Mouse (Mus musculus) mesoderm, embryonic 11.5 days (tissue): ENCODE results near the gene Atp11c.
A peak's percentile ranks its signal among the peaks of the same experiment; 100 is the strongest.

ENCODE experiments used
- DNase-seq: peaks from one replicate; pipeline ENCODE4 v3.0.0-alpha.2; 2012; ENCODE audit warnings: low read depth, low spot score

Atp11c gene

GRCm38 (mm10) chrX:60592598-60592997 is at the start of gene Atp11c:
Atp11c (minus strand) TSS chrX:60592698.
- DNase-seq: no peak

DNA sequence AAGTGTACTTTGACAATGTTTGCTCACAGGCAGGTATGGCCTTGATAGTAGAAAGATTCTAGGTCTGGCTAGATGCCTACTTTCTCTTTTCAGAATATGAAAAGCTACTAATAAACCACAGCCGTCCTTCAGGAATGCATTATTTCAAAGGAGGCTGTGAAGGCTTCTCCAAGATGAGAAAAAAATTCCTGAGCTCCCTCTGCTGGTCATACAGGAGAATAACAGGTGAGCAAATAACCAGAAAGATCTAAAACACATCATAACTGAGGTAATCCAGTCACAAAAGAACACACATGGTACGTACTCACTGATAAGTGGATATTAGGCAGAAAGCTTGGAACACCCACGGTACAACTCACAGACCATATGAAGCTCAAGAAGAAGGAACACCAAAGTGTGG is 16.7 kb upstream of the Atp11c start:
- peak; percentile 37 for DNase-seq

DNA sequence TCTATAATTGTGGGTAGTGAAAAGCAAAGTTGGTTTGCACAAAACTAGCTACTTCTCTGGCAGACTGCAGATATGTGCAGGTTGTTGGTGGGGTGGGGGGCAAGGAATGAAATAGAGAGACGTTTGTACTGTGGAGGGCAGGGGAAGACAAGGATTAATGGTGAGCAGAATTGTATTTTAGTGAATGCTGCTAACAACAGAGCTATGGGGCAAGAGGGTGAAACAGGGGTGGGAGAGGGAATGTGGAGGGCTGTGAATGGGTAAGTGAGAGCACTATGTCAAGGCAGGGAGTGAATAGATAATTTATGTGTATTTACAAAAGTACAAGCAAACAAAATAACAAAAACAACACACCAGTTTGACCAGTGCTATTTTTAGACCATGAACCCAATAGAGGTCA is 22.0 kb downstream of the Atp11c start:
- DNase-seq: no peak

DNA sequence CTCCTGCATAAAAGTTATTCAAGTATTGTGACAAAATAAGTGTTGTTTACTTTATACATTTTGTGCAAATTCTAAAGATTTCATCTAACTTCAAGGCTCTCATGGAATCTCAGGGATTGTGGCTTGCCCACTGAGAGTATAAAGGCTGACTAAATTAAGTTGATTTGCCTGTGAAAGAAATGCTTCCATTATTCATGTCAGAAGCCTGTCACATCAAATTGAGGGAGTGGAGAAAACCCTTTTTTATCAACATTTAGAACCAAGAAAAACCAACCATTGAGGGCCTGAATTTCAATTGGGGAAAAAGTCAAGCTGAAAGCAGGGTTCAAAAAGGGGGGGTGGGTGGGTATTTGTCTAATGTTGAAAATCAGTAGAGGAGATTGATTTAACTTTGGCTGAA is 23.5 kb downstream of the Atp11c start:
- DNase-seq: no peak

DNA sequence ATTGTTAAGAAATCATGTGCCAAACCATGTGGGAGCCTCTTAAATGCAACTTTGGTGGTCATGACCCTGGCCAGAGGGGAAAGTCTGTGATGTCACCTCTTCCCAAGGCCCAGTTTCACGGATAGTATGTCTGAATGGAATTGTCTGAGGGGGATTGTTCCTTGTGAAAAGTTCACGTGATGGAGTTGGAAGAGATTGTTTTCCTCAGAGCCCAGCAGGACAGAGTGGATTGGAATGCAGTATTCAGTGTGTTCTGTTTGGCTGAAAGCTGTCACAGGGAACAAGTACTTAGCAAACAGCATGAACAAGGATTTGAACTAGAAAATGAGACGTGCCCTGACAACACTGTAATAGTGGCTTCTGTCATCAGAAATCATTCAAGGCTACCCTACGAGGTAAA is 37.3 kb downstream of the Atp11c start:
- DNase-seq: no peak

- peak; percentile 43 for DNase-seq
Measured at GRCm38 (mm10) chrX:60547444-60548304, 44.8 kb downstream of the Atp11c start.

DNA sequence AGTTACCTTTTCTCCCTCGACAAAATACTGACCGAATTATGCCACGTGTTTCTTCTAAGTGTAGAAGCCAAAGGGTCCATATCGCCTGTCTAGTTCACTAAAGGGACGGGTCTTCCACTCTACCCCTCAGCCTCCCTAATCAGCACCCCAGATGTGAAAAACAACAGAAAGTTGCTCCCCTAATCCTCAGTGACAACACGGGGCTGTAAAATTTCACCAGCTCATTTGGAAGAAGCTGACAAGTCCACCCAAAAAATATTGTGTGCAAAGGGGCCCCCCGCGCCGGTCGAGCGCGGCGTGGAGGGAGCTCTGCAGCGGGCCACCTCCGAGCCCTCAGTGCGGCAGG is 45.4 kb downstream of the Atp11c start:
- DNase-seq: no peak

DNA sequence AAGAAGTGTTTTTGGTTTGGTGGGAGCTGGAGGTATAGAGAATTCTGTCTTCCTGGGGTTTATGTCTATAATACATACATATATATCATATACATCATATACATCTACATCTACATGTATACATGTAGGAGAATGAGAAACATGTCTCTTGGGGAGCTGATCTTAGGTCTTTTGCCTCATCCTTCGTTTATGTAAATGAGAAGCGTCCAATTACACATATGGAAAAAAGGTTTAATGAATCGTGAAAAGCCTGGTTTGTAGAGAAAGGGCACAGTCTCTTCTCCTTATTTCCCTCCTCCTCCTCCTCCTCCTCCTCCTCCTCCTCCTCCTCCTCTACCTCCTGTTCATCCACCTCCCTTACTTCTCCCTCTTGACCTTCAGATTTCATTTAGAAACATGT is 46.6 kb downstream of the Atp11c start:
- no peak for DNase-seq

DNA sequence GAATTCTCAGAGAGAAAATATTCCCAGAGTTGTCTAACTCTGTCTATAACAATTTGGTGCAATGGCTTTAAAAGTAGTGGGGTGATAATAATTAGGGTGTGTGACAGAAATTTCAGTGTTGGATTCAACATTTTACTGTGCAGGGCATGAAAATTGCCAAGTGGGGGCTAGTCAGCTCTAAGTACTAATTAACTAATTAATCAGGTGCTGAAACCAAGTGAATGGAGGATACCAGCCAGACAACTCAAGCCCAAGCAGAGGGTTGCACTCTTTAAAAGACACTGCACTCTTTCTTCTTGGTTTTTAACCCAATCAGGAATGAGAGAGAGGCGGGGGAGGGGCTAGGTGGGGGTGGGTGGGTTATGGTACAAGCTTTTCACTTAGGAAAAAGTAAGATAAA is 47.1 kb downstream of the Atp11c start:
- DNase-seq: no peak

DNA sequence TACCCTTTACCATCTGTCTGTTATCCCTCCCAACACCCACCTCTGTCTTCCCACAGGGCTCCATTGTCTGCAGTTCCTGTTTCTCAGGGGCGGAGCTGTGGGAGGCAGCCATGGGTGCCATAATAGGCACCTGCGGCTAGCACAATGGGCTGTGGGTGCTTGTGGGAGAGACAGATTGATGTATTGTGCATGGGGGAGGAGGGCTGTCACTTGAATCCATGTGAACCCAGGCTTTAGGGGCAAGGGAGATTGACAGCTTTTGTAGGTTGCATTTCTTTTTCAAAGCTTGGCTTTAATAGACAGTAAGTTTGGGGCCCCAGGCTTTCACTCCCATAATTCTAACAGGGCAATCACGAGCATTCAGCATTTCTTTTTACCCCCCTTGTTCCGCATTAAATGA is 48.4 kb downstream of the Atp11c start:
- DNase-seq: no peak

DNA sequence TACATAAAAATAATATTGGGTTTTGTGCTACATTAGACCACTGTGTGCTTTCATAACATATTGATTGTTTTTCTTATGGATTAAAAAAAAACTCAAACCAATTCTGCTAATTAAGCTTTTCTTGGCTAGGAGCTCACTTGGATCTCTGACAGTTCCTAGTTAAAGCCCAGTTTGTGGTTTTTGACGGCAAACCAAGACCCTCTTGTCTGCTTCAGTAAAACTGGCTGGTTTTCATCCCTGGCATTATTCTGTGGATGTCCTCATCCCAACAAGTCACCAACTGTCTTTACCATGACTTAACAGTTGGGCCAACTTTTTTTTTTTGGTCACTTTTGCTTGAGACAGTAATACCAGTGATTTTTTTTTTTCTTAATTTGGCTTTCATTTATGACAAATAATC is 49.6 kb downstream of the Atp11c start:
- DNase-seq: no peak

- DNase-seq: no peak
Measured at GRCm38 (mm10) chrX:60539149-60539548, 53.3 kb downstream of the Atp11c start, which contains the start of gene Gm7073. Gm7073 (minus strand) TSS chrX:60539249.

- DNase-seq: peak; percentile 54
Measured at GRCm38 (mm10) chrX:60503995-60504394, 88.5 kb downstream of the Atp11c start.

- no peak for DNase-seq
Measured at GRCm38 (mm10) chrX:60497750-60498149, 94.7 kb downstream of the Atp11c start.

DNA sequence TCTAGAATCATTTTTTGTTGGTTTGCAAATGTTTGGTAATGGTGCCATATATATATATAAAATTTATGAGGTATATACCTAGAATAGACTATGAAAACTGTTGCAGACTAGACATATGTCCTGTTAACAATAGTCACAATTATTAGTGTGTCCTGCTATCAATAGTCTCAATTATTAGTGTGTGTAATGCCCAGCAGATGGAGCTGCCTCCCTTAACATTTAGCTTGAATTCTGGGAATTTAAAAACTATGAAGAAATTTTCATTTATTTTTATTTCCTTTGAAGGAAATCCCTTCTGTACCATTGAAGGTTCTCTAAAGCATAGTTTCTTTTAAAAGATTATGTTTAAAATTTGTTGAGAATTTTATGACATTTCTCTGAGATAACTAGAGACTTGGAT is 97.2 kb downstream of the Atp11c start:
- no peak for DNase-seq

- DNase-seq: peak; percentile 26
Measured at GRCm38 (mm10) chrX:60463786-60464185, 128.7 kb downstream of the Atp11c start.

- no peak for DNase-seq
Measured at GRCm38 (mm10) chrX:60414563-60415111, 177.9 kb downstream of the Atp11c start.

GRCm38 (mm10) chrX:60405681-60406080 is 186.8 kb downstream of the Atp11c start:
- DNase-seq: no peak

- peak; percentile 89 for DNase-seq
Measured at GRCm38 (mm10) chrX:60404668-60405044, 187.8 kb downstream of the Atp11c start.

DNA sequence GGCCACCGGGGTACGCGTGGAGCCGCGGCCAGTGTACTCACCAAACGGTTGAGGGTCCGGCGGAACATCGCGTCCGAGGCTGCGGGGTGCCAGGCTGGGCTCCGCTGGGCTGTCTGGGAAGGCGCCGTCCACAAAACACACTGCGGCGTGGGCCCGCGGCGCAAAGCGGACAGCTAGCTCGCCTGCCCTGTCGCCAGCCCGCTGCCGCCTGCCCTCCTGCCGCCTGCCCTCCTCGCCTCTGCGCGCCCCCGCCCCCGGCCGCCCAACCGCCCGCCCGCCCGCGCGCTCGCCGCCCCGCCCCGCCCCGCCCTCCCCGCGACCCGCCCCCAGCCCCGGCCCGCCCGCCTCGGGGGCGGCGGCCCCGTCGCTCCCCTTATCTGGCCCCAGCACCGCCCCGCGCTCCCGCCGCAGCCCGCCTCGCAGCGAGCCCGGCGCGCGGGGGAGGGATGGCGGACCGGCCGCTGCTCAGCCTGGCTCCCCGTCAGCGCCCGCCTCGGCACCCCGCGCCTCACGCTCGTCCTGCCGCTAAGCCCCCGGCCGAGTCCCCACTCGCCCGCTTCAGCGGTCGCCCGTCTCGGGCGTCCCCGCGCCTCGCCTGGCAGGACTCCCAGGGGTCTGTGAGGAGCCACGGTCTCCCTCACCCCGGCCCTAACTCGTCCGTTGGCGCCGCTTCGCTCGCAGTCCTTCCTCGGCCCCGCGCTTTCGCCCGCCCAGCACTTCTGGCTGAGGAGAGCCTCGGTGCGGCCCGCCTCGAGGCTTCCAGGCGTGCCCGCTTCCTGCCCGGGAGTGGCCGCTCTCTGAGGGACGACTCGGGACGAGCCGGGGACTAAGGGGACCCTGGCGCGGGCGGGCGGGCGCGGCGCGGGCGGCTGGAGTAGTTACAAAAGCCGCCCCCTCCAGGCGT is 188.5 kb downstream of the Atp11c start:
- DNase-seq: peak; percentile 57

- peak; percentile 2 for DNase-seq
Measured at GRCm38 (mm10) chrX:60403062-60403763, 189.3 kb downstream of the Atp11c start.

- DNase-seq: no peak
Measured at GRCm38 (mm10) chrX:60394292-60394691, 198.2 kb downstream of the Atp11c start.
